Comparison of ENCODE assay signal across 9 mouse cellular contexts in genomic region chr7:130260060-130260459, GRCm38 (mm10).
DNase-seq lines count a peak whose midpoint lies in the region; ATAC-seq and TF ChIP-seq lines count a peak whose summit lies in the region.
"Had no signal": no experiment of that assay in that cellular context is flagged by ENCODE, and none has a peak within 500 bp of the region (broad histone marks: within the 10 kb centered on the region; RNA-seq: fewer than 3 reads in every experiment).

No protein-coding gene starts in this region.

- H3K4me3 ChIP-seq in layer of hippocampus, adult 2 months, result peak overlapping the region; percentile 74
- H3K4me3 ChIP-seq in embryonic facial prominence, embryonic 15.5 days (replicated peaks), result peak overlapping the region; percentile 82
- H3K4me3 ChIP-seq in intestine, embryonic 14.5 days (ENCODE audit: low read depth, low read length), result peak overlapping the region; percentile 94
- H3K4me3 ChIP-seq in neural tube, embryonic 14.5 days (ENCODE audit: low read depth, low read length), result no peak overlapping the region

- peak overlapping the region; percentile 83 for H3K4me2 ChIP-seq in embryonic facial prominence, embryonic 15.5 days (replicated peaks)
- H3K4me2 ChIP-seq in intestine, embryonic 14.5 days (ENCODE audit: low read length), result peak overlapping the region; percentile 79
- peak overlapping the region; percentile 93; the same call in 1 of the 2 replicates for H3K4me2 ChIP-seq in neural tube, embryonic 14.5 days (ENCODE audit: low read depth, low read length)

- H3K9ac ChIP-seq in embryonic facial prominence, embryonic 15.5 days, result peak overlapping the region; percentile 23
- no peak overlapping the region for H3K9ac ChIP-seq in intestine, embryonic 14.5 days (ENCODE audit: low read length)
- no peak overlapping the region for H3K9ac ChIP-seq in neural tube, embryonic 14.5 days (replicated peaks; ENCODE audit: low read depth, low read length)

- H3K36me3 ChIP-seq in embryonic facial prominence, embryonic 15.5 days, result 0 out of 2 replicates have a peak, but pooled peaks cover 9% of the 10 kb centered on the region
- H3K36me3 ChIP-seq in intestine, embryonic 14.5 days (ENCODE audit: control insufficient read depth, insufficient read depth, low read length), result peaks cover 21% of the 10 kb centered on the region
- H3K36me3 ChIP-seq in neural tube, embryonic 14.5 days (ENCODE audit: control insufficient read depth, insufficient read depth, low read length), result no peaks in the 10 kb centered on the region

- peak; percentile 72 for TF ChIP-seq CTCF in layer of hippocampus, adult 2 months (conservative IDR thresholded peaks at IDR 0.05)

- H3K4me1 ChIP-seq in embryonic facial prominence, embryonic 15.5 days, result peaks cover 76% of the 10 kb centered on the region
- H3K4me1 ChIP-seq in intestine, embryonic 14.5 days (replicated peaks; ENCODE audit: control insufficient read depth, insufficient read depth, low read length), result peaks cover 64% of the 10 kb centered on the region
- H3K4me1 ChIP-seq in neural tube, embryonic 14.5 days (ENCODE audit: control insufficient read depth, insufficient read depth, low read length), result peaks cover 41% of the 10 kb centered on the region

- H3K27ac ChIP-seq in layer of hippocampus, adult 2 months, result peak overlapping the region; percentile 87
- H3K27ac ChIP-seq in embryonic facial prominence, embryonic 15.5 days (replicated peaks), result peak overlapping the region; percentile 93; the same call in 1 of the 2 replicates
- no peak overlapping the region for H3K27ac ChIP-seq in intestine, embryonic 14.5 days (ENCODE audit: low read depth)
- no peak overlapping the region for H3K27ac ChIP-seq in neural tube, embryonic 14.5 days (ENCODE audit: low read depth, low read length)

- no peaks in the 10 kb centered on the region for H3K9me3 ChIP-seq in embryonic facial prominence, embryonic 15.5 days (replicated peaks)
- no peaks in the 10 kb centered on the region for H3K9me3 ChIP-seq in intestine, embryonic 14.5 days (ENCODE audit: control insufficient read depth, low read length)
- H3K9me3 ChIP-seq in neural tube, embryonic 14.5 days (ENCODE audit: control insufficient read depth, low read length), result no peaks in the 10 kb centered on the region

- H3K27me3 ChIP-seq in embryonic facial prominence, embryonic 15.5 days, result no peaks in the 10 kb centered on the region
- no peaks in the 10 kb centered on the region for H3K27me3 ChIP-seq in intestine, embryonic 14.5 days (replicated peaks; ENCODE audit: control insufficient read depth, insufficient read depth, low read length)
- no peaks in the 10 kb centered on the region for H3K27me3 ChIP-seq in neural tube, embryonic 14.5 days (ENCODE audit: control insufficient read depth, insufficient read depth, low read length)

- DNase-seq in layer of hippocampus, adult 2 months (ENCODE audit: low spot score in 2 of 2), result no peak
- DNase-seq in layer of hippocampus, adult 9-11 months, result no peak
- no peak for DNase-seq in intestine, embryonic 14.5 days (ENCODE audit: low spot score)
- no peak for DNase-seq in T-cell, adult 2 months (ENCODE audit: low spot score)
- DNase-seq in right cerebral cortex, postnatal 25 days, result no peak
- no peak for DNase-seq in left cerebral cortex, adult 9 months (ENCODE audit: low spot score in 2 of 2)
- DNase-seq: adrenal gland, postnatal 14 days had no signal

- WGBS in embryonic facial prominence, embryonic 15.5 days, result 10% methylated on average over 5 of the region's 5 CpGs
- WGBS in intestine, embryonic 14.5 days, result 17% methylated on average over 5 of the region's 5 CpGs
- 13% methylated on average over 5 of the region's 5 CpGs for WGBS in neural tube, embryonic 14.5 days

- no peak for ATAC-seq in embryonic facial prominence, embryonic 15.5 days (ENCODE audit: insufficient number of reproducible peaks, low FRiP score, low TSS enrichment, low read depth)
- ATAC-seq in intestine, embryonic 14.5 days (replicated peaks; ENCODE audit: low FRiP score, low TSS enrichment, low read depth), result no peak
- no peak for ATAC-seq in neural tube, embryonic 14.5 days (ENCODE audit: low read depth)

Comparison
In these comparisons a context has a peak if more than half of its experiments do, and no peak if none do; other contexts are left out.
1. H3K27ac ChIP-seq: peak in layer of hippocampus, adult 2 months (single experiment) and embryonic facial prominence, embryonic 15.5 days (single experiment); none in intestine, embryonic 14.5 days (single experiment) and neural tube, embryonic 14.5 days (single experiment).
2. Peak in every context shown above with its lines, with median percentiles within 50 percentile points of each other: H3K4me2 ChIP-seq.